Mouse (Mus musculus) lung, postnatal 0 days (tissue): ENCODE data around the gene Slc12a8. TPM values are rescaled to one million over a fixed set of nuclear protein-coding genes. Genes with fewer than 3 reads are reported as not detected.

ENCODE experiments used
- ATAC-seq: fragments of 200-750 bp; cut with Nextera tagmentation; 2 replicates; pipeline ENCODE4 v1.8.0; 2017; ENCODE audit warnings: moderate library complexity
- DNase-seq: peaks from one replicate; pipeline ENCODE4 v3.0.0-alpha.2; 2016; ENCODE audit warnings: low spot score
- H3K27ac ChIP-seq: fragments of 300-500 bp; sonication (generic); 2 replicates; pipeline ENCODE4 v1.5.1; 2014; ENCODE audit warnings: antibody characterized with exemption, mild to moderate bottlenecking, low read length, mixed read lengths
- H3K27me3 ChIP-seq: fragments of 300-500 bp; sonication (generic); replicated peaks from 2 replicates; pipeline ENCODE4 v1.6.1; 2014; ENCODE audit warnings: low read length, mixed read lengths; ENCODE audit not compliant: insufficient read depth
- H3K36me3 ChIP-seq: fragments of 300-500 bp; sonication (generic); 2 replicates; pipeline ENCODE4 v1.6.1; 2014; ENCODE audit warnings: low read length, mixed read lengths; ENCODE audit not compliant: insufficient read depth
- H3K4me1 ChIP-seq: fragments of 300-500 bp; sonication (generic); 2 replicates; pipeline ENCODE4 v1.6.1; 2014; ENCODE audit warnings: antibody characterized with exemption, low read depth, low read length, mixed read lengths; ENCODE audit not compliant: insufficient read depth
- H3K4me2 ChIP-seq: fragments of 300-500 bp; sonication (generic); replicated peaks from 2 replicates; pipeline ENCODE4 v1.6.1; 2014; ENCODE audit warnings: low read depth, mild to moderate bottlenecking, low read length, moderate library complexity, mixed read lengths
- H3K4me3 ChIP-seq: fragments of 300-500 bp; sonication (generic); 2 replicates; pipeline ENCODE4 v1.5.1; 2014; ENCODE audit warnings: low read depth, low read length
- H3K9ac ChIP-seq: fragments of 300-500 bp; sonication (generic); replicated peaks from 2 replicates; pipeline ENCODE4 v1.6.1; 2014; ENCODE audit warnings: low read depth, mild to moderate bottlenecking
- H3K9me3 ChIP-seq: fragments of 300-500 bp; sonication (generic); 2 replicates; pipeline ENCODE4 v1.6.1; 2016; ENCODE audit warnings: low read length, mixed read lengths
- CTCF ChIP-seq: IDR thresholded peaks from 2 replicates; pipeline ENCODE4 v1.5.1; 2016; ENCODE audit warnings: antibody characterized with exemption, mild to moderate bottlenecking
- EP300 ChIP-seq: IDR thresholded peaks from 2 replicates; pipeline ENCODE4 v1.6.1; 2016; ENCODE audit warnings: antibody characterized with exemption, mild to moderate bottlenecking, control low read depth
- WGBS: fragments of 180-500 bp; shearing (Covaris S2); extraction: QIAGEN DNeasy Blood & Tissue Kit; methylation state at CpG from one replicate; pipeline ENCODE4 v1.1.7; 2014; 5-methylcytosine and 5-hydroxymethylcytosine counted together
- polyA plus RNA-seq: library from polyadenylated mRNA; unstranded; fragments of >200 nt; fragmentation: Nextera tagmentation; extraction: Ambion mirVana; gene quantifications from 2 replicates; pipeline ENCODE4 v1.2.1, GENCODE M21; 2015

Gene Slc12a8
- polyA plus RNA-seq, 1 experiment from 2014 or later, result 0.79 TPM

DNA sequence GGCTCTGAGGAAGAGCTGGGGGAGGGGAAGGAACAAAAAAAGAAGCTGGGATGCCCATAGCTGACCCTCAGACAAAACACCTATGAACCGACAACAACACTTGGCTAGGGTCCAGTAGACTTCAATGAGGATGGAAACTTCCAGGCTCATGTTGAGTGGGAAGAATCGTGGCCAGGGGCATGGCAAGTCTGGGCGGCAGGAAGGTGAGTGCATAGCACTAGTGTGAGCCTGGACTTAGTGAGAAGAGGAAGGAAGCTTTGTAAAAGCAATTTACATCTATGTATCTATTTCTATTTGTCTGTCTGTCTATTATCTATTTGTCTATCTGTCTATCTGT is 158.7 kb downstream of the Slc12a8 start:
- Histone ChIP-seq H3K4me3 (no peak overlapping the region), H3K4me2 (no peak overlapping the region), H3K4me1 (peaks cover 20% of the 10 kb centered on the region), H3K27ac (peak overlapping the region; percentile 82), H3K9me3 (no peaks in the 10 kb centered on the region), H3K36me3 (no peaks in the 10 kb centered on the region), H3K27me3 (no peaks in the 10 kb centered on the region), H3K9ac (no peak overlapping the region)
- 55% methylated on average over 3 of the region's 3 CpGs for WGBS
- ATAC-seq, result no peak
- TF ChIP-seq EP300, result no peak
- no peak for TF ChIP-seq CTCF
- DNase-seq, result peak; percentile 55

DNA sequence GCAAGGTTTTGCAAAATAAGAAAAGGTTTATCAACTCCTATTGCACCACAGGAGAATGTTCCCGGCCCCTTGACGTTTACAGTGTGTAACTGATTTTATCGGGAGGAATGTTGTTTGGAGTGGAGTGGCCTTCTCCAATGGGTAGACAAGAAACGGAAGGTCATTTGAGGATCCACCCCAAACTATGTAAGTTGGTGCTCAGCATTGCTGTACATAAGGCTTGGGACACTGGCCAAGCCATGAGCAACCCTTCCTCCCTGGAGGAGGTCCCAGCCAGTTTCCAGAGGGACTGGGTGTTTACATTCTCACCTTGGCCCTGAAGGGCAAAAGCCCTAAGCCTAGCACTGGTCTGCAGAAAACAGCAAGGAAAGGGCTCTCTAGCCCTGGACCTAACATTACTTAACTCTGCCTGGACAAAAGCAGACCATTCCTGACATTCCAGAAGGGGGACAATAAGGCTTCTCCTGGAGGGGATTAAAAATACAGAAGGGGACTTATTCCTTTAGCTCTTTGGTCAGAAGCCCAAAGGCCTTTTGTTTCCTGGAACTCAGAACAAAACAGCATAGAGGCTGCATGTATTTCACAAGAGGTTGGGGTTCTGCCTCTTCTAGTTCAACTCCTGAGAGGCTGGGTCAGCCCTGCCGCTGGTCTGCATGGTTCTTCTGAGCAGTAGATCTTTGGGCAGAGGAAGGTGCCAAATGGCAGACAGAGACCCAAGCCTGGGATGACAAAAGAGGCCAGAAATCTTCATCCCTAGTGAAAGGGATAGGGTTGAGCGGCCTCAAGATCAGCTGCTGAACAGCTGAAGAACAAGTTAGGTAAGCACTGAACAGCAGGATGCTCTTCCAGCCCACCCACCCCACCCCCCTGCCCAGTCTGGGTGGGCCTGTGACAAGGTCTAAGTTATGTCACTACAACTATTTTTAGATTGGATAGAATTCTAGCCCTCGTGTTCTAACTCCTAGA is 159.5 kb downstream of the Slc12a8 start:
- ATAC-seq (peak; percentile 88), DNase-seq (peak; percentile 98)
- Histone ChIP-seq H3K4me1 (peaks cover 20% of the 10 kb centered on the region), H3K27me3 (no peaks in the 10 kb centered on the region), H3K4me2 (no peak overlapping the region), H3K4me3 (no peak overlapping the region), H3K27ac (peak overlapping the region; percentile 82), H3K36me3 (no peaks in the 10 kb centered on the region), H3K9ac (no peak overlapping the region), H3K9me3 (no peaks in the 10 kb centered on the region)
- WGBS, result 23% methylated on average over 7 of the region's 7 CpGs
- TF ChIP-seq CTCF, result no peak
- TF ChIP-seq EP300, result peak; percentile 99

DNA sequence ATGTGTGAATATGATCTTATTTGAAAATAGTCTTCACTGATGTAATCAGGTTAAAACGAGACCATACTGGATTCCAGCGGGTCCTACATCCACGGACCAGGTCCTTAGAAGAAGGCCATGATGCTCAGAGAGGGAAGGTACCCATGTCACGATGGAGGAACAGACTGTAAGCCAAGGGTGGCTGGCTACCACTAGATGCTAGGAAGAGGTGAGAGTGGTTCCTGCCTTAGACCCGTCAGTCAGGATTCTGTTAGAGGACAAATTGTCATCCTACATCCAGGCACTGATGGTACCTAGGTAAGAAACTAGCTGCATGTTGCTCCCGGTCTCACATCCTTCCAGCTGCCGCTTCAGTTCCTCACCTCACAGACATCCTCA is 160.2 kb downstream of the Slc12a8 start:
- peak overlapping the region; percentile 82 for H3K27ac ChIP-seq
- TF ChIP-seq CTCF (no peak), EP300 (no peak)
- no peak overlapping the region for H3K4me2 ChIP-seq
- H3K9ac ChIP-seq, result no peak overlapping the region
- H3K27me3 ChIP-seq, result no peaks in the 10 kb centered on the region
- 89% methylated on average over 7 of the region's 7 CpGs for WGBS
- H3K4me1 ChIP-seq, result peaks cover 20% of the 10 kb centered on the region
- H3K36me3 ChIP-seq, result no peaks in the 10 kb centered on the region
- H3K9me3 ChIP-seq, result no peaks in the 10 kb centered on the region
- ATAC-seq, result no peak
- no peak for DNase-seq
- no peak overlapping the region for H3K4me3 ChIP-seq

DNA sequence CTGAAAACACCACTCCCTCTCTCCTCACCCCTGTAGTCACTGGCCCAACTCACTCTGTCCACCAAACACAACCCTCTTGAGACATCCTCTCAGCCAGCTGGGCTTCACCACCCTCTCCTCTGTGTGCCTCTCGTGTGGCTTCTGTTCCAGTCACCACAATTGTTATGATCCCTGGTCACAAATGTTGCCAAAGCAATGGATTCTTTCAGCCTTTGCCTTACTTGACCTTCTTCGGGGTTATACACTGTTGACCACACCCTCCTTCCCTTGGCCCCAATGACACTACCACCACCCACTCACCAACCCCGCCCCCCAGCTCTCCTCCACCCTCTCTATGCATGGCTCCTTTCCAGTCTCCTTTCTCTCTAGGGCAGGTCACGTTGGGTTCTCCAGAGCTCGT is 160.8 kb downstream of the Slc12a8 start:
- Histone ChIP-seq H3K4me3 (no peak overlapping the region), H3K9me3 (no peaks in the 10 kb centered on the region), H3K4me1 (peaks cover 20% of the 10 kb centered on the region), H3K9ac (no peak overlapping the region), H3K27me3 (no peaks in the 10 kb centered on the region), H3K4me2 (no peak overlapping the region), H3K36me3 (no peaks in the 10 kb centered on the region), H3K27ac (peak overlapping the region; percentile 82)
- WGBS, result 49% methylated on average over 5 of the region's 5 CpGs
- ATAC-seq (peak; percentile 22), DNase-seq (peak; percentile 77)
- TF ChIP-seq CTCF (no peak), EP300 (peak; percentile 42; the same call in 1 of the 2 replicates)

DNA sequence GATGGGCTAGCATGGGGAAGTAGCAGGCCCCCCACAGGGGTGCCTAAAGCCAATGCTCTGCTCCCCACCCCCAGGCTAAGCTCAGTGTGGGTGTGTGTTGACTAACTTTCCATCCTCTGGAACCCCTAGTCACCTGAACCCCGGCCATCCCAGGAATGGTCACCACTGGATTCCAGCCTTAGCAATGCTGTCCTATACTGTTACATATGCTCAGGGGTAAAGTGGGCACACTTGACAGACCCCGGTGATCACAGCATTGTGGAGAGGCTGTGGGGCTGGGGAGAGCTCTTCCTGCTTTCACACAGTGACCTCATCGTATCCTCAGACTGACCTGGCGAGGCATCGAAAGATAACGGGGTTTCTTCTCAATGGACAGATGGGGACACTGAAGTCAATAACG is 163.1 kb downstream of the Slc12a8 start:
- 77% methylated on average over 7 of the region's 7 CpGs for WGBS
- Histone ChIP-seq H3K27me3 (no peaks in the 10 kb centered on the region), H3K9me3 (no peaks in the 10 kb centered on the region), H3K4me2 (no peak overlapping the region), H3K4me3 (no peak overlapping the region), H3K4me1 (peaks cover 18% of the 10 kb centered on the region), H3K9ac (no peak overlapping the region), H3K27ac (peak overlapping the region; percentile 62), H3K36me3 (no peaks in the 10 kb centered on the region)
- ATAC-seq (no peak), DNase-seq (no peak)
- no peak for TF ChIP-seq EP300
- no peak for TF ChIP-seq CTCF

DNA sequence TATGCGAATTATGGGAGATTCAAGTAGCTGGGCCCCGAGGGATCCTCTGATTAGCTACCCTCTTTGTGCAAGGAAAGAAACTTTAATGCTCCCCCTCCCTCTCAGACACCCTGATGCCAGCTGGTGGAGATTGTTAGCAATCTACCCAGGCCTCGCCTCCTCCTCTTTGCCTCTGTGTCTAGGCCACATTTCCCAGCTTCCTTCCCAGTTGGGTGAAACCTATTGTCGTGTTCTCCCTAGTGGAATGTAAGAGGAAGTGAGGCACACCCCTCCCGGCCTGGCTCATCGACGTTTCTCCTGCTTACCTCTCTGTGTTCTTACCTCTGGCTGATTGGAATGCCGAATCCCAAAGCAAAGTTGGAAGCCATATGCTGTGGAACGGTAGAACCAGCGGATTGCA is 163.7 kb downstream of the Slc12a8 start:
- peak overlapping the region; percentile 62 for H3K27ac ChIP-seq
- H3K9me3 ChIP-seq, result no peaks in the 10 kb centered on the region
- H3K4me2 ChIP-seq, result no peak overlapping the region
- H3K27me3 ChIP-seq, result no peaks in the 10 kb centered on the region
- TF ChIP-seq CTCF, result peak; percentile 26; the same call in 1 of the 2 replicates
- peak; percentile 61 for TF ChIP-seq EP300
- no peak overlapping the region for H3K4me3 ChIP-seq
- no peaks in the 10 kb centered on the region for H3K36me3 ChIP-seq
- peaks cover 13% of the 10 kb centered on the region; the same call in 1 of the 2 replicates for H3K4me1 ChIP-seq
- no peak overlapping the region for H3K9ac ChIP-seq
- WGBS, result 39% methylated on average over 10 of the region's 10 CpGs
- ATAC-seq (no peak), DNase-seq (peak; percentile 77)
